Mouse (Mus musculus): Measurements from ENCODE around the gene Txndc11. TPM values are rescaled to one million over a fixed set of nuclear protein-coding genes. Genes with fewer than 3 reads are reported as not detected.

Gene Txndc11
- total RNA-seq, 2 experiments from 2014 or later, result 19.3 to 30.3 TPM

DNA sequence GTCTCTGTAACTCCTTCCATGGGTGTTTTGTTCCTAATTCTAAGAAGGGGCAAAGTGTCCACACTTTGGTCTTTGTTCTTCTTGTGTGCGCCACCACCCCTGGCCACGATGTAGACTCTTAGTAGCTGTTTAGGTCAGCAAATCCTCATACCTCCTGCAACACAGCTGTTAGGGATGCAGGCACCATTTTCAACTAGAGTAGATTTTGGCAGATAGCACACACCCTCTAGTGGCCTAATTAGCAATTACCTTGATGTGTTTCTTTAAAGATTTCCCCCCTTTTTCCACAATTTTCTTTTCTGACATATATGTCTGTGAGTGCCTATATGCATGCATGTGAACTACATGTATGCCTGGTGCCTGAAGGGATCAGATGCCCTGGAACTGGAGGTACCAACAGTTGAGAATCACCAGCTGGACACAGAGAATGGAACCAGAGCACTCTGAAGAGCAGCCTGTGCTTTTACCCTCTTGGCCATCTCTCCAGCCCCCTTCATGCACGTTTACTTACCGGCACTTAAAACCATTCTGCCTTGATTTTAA lies 25.2 kb downstream of the Txndc11 start:
- ATAC-seq (ENCODE audit: poor library complexity, severe bottlenecking), result 0 out of 2 replicates have a peak, but pooled peaks have one; percentile 40

DNA sequence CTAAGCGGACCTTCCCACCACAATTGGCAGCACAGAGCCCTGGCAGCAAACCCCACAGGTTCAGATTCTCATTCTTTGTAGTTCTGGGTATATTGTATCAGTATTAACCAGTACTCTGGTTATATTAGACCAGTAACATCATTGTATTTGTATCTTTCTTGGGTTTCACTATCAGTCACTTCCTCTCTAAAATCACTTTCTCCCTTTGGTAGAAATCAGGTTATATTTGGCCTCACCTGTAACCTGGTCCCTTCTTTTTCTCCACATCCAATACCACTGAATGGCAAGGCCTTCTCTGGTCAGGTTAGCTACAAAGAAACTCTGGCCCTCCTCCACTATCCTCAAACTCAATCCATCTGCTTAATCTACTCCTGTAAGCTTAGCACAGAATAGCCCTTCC lies 29.5 kb downstream of the Txndc11 start:
- no peak for ATAC-seq (ENCODE audit: poor library complexity, severe bottlenecking)

DNA sequence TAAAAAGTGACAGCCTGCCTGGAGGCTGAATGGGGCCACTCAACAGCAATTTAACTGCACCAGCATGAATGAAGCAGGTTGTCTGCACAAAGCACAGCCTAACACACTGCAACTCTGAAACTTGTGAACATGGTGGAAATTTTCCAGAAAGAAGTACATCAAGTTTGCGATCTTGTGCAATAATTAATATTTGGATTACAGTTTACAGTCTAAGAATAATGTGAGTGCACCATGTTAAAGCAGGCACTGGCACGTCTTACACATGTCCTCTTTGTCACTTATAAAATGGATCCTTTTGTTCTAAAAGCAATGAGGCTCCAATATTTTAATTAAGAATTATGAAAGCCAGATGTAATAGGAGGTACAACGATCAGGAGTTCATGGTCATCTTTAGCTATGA lies 37.1 kb downstream of the Txndc11 start:
- no peak for ATAC-seq (ENCODE audit: poor library complexity, severe bottlenecking)

DNA sequence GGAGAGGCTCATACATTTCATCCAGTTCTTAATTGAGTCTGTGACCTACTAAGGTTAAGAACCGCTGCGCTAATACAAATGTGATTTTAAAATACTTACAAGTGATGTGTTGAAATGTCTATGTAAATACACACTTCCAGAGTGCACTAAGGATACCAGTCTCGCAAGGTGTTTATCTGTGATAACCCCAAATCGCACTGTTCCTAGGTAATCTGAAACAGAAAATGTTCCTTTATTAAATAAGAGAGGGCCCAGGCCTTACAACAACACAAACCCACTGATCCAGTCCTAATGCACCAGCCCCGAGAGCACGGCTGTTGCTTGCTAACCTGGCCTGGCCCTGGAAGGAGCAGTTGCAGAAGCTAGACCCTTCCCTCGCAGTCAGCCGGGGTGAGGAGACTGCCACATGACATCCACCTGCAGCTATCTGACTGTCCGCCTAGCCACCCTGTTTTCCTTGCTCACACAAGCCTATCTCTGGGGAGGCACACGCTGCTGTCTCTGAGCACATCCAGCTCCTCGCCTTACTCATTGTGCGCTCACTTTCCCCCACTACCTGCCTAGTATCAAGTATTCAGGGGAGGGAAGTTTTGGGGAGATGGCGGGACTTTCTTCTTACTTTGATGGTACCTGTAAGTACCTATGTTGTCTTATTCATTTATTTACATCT lies 40.6 kb downstream of the Txndc11 start:
- no peak for ATAC-seq (ENCODE audit: poor library complexity, severe bottlenecking)

DNA sequence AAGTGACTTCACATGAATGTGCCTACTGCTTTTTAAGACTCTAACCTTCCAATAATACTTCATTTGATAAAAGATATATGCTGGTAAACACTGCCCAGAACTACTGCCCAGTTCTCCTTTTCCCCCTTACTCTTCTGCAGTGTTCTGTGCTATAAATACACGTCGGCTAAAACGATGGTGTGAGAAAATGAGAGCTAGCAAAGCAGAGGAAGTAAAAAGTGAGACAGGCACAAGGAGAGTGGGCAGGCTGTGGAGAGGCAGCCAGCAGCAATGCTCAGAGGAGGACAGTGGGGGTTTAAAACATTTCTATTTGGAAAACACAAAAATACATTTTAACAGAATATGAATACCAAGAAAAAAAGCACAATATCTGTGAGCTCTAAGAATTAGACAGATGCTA lies 41.9 kb downstream of the Txndc11 start:
- no peak for ATAC-seq (ENCODE audit: poor library complexity, severe bottlenecking)

DNA sequence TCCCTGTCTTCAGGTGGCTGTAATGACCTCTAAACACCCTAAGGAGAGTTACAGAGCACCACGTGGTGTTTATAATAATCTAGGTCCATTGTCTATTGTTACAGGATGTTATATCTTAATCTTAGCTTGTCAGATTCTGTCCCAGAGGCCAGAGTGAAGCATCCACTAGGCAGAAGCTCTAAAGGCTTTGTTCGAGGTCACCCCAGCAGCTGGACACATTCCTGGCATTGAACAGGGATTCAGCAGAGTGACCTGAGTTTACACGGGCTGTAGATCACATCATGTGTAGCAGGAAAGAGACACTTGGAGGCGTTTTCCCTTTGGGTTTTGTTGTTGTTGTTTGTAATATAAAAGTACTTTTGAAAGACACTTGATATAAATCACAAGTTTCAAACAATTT lies 42.4 kb downstream of the Txndc11 start:
- no peak for ATAC-seq (ENCODE audit: poor library complexity, severe bottlenecking)

DNA sequence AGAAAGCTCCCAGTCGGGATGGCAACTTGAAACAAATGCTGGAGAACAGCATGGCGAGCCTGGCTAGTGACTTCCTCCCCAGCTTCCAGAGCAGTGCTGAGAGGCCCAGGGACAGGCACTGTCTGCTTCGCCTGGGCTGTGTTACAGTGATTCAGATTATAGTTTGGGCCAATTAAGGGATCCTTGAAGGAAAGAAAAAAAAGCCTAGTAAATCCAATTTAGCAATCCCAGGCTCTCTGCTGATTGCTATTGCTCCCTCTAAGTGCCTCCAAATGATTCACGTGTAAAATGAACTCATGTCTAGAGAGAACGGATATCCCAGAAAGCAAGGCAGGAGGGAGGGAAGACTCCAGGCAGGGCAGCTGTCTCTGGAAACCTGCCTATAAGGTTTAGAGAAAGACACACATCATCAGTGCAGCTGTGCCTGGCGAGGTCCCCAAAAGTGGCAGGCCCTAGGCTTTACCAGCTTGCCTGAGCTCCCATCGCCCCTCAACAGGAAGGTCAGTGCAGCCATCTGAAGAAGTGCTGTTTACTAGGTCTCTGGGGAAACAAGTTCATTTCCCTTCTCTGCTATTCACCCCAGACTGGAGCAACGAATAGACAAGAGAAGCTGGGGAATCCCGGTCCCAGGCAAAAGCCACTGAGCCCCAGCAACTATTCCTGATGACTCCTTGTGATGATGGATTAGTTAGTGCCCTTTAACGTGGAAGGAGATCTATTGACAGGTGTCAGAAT lies 43.4 kb downstream of the Txndc11 start:
- ATAC-seq (ENCODE audit: poor library complexity, severe bottlenecking), result no peak

DNA sequence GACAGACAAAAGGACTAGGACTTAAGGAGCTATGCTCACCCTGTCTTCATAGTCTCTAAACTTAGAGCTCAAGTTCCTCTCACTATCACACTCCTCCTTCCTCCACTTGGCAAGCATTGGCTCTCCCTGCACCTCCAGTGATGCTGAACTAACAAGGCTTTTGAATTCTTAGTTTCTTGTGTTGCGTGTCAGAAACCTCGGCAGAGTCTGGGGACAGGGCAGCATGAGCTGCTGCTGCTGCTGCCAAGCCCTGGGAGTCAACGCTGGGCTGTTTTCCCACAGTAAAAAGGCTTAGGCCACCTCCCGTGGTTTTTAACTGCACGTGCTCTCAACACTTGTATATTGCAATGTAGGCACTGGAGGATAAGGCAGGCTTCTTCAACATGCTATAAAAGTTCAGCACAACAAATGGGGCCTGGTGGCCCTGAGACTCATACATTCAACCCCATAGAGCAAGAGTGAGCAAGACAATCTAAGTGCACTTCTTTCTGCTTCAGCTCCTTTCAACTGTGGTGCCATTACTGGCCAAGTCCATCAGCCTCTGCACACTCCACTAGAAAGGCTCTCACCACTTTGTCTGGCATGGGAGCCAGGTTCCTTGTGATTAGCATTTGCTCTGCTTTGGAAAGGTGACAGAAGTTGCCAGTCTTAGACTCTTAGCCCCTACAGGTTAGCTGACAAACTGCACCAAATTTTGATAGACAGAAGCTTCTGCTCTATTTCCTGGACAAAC lies 47.4 kb downstream of the Txndc11 start:
- no peak for ATAC-seq (ENCODE audit: poor library complexity, severe bottlenecking)

DNA sequence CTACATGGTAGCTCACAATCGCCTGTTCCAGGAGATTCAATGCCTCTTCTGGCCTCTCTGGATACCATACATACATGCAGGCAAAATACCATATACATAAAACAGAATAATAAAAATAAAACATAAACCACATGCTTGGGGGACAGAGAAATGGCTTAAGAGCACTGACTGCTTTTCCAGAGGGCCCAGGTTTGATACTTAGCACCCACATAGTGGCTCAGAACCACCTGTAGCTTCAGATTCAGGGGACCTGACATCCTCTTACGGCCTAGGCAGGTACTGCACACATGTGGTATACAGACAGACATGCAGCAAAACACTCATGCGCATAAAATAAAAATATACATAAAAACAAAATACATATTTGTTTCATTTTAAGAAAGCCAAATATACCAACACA lies 48.2 kb downstream of the Txndc11 start:
- no peak for ATAC-seq (ENCODE audit: poor library complexity, severe bottlenecking)

DNA sequence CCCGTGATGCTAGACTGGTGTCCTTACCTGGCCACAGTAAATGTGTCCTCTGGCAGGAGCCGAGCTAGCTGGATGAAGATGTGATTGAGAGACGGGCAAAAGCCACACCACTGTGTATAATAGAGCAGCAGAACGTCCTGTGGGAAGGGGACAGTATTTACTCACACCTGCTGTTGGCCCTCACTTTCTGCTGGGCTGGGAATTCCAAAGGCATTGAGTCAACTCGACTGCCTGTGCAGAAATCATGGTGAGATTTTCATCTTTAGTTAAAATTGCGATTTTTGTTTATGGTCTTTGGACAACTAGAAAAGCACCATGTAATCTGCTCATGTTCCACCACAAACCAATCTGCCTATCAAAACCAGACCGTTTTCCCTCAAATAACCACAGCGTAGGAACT lies 50.3 kb downstream of the Txndc11 start:
- no peak for ATAC-seq (ENCODE audit: poor library complexity, severe bottlenecking)

DNA sequence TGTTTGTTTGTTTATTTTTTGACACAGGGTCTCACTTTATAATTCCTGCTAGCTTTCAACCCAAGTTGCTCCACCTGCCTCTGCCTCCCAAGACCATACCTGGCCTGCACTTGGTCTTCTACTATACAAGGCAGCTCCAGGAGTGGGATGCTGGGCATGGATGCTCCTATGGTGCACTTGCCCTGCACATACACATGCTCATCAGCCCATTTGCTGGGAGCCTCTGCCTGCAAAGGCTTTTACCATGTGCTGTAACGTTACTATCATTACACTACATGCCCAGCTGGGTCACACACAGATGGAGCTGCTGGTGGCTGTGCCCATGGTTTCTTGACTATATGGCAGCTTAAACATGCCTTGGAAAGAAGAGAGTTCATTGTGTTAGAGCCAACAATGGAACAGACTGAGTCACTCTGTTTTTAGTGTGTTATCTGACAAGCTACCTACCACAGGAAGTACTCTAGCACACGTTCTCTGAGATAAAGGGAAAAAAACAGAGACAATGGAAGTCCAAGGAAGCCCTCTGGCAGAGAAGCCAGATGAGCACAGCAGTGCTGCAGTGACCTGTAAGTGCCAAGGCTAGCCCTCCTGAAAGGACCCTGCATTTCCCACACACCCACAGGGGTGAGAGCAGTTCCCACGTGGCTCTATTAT lies 56.1 kb downstream of the Txndc11 start:
- no peak for ATAC-seq (ENCODE audit: poor library complexity, severe bottlenecking)

DNA sequence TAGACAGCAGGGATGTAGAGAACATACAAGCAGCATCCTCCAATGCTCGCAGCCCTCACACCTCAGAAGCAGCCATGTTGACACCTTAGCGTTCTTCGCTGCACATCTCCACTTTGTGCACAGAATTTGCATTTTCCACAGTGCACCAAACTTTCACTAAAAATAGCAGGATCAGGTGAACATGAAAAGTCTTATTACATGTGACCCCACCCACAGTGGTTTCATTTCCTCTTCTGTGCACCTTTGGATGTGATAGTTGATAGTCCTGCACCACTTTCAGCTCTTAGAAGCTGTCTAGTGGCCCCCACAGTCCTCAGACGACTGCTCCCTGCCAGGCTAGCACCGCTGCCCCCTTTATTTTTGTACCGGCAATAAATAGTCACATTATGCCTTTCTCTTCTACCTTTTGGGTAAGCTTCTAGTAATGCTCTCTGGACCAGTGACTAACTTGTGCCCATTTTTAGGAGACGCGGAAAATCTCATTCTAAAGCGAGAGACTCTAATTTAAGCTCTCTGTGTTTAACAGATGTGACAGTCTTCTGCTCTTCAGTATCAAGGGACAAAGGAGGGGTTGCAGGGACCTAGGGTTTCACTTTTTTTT lies 56.7 kb downstream of the Txndc11 start:
- ATAC-seq (ENCODE audit: poor library complexity, severe bottlenecking), result no peak

DNA sequence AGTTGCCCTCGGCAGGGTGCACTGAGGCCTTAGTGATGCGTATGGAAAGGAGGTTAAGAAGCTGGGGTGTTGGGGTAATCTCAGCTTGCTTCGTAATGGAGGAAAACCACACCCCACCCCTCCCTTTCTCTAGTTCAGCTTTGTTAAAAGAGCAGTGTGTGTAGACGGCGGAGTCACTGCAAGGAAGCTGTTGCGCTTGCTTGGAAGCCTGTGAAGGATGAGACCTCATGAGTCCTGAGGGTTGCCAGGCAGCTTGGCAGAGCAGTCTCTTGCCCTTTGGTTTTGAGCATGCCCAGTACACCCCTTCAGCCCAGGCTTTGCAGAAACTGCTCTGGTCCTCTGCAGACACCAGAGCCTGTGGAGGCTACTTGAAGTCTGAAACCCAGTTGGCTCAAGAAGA lies 61.4 kb downstream of the Txndc11 start:
- ATAC-seq (ENCODE audit: poor library complexity, severe bottlenecking), result no peak

DNA sequence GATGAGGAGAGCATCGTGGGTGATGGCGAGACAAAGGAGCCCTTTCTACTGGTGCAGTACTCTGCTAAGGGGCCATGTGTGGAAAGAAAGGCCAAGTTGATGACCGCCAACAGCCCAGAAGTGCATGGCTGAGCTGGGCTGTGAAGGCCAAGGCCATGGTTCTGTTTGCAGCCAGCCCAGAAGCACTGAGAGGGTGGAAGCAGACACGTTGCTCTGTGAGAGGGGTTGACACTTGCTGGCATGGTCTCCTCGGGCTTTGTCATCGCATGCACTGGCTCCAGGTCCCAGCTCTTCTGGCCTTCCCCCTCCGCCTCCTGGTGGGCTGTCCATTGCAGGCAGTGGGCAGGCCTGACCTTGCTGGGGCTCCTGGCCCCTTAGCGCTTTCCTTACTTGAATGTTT lies 62.0 kb downstream of the Txndc11 start:
- ATAC-seq (ENCODE audit: poor library complexity, severe bottlenecking), result no peak

DNA sequence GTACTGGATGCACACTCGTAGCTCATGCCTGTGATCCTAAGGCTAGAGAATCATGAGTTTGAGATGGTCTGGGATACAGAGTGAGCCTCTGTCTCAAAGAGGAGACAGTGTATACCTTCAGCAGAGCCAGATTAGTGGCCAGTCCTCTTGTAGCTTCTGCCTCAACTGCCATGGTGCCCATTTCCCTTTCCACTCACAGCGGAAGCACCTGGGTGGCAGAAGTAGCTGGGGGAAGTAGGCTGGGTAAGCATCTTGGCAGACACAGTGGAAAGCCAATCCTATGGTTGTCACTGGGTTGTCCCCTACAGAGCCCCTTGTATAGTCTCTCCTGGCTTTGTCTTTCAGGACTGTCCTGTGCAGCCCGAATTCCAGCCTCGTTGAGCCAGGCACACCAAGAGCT lies 62.6 kb downstream of the Txndc11 start:
- ATAC-seq (ENCODE audit: poor library complexity, severe bottlenecking), result no peak

DNA sequence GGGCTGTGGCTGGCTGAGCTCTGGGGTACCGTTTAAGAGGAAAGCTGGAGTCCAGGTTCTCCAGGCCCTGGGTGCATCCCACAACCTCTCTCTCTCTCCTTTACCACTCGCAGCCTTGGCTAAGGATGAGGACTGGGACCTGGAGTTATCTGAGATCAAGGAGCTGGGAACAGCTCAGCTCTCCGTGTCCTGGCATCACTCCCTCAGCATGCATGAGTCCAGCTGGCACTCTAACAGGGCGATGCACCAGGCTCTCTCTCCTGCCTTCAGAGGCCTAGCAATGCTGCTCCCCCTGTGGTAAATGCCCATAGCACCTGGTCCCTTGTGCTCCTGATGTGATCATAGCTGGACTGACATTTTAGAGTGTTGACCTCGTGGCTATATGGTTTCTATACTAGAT lies 63.3 kb downstream of the Txndc11 start:
- no peak for ATAC-seq (ENCODE audit: poor library complexity, severe bottlenecking)

DNA sequence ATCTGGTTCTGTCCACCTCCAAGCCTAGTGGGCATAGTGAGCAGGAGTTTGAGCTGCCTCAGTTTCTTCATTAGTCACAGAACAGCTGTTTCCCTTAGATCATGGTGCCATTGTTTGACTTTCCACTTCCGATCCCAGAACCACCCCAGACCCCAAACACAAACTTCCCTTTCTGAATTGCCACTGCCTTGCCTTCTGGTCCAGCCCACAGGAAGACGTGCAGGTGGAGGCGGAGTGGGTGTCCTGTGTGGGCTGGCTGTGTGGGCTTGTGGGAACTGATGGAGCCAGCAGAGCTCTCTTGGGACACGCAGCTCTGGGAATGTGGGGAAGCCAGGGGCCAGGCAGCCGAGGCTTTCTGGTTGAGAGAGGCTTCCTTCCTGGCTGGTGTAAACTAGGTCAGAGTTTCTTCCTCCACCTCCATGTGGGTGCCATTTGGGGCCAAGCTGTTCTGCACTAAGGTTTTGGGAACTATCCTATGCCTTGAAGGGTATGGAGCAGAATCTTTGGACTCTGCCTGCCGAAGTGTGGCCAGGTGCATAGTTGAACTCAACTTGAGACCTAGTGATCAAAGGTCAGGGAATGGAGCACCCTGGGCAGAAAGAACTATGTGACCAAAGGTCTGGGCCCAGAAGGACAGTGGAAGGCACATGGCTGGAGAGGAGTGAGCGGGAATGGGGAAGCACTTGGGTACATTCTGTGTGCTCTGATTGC lies 64.6 kb downstream of the Txndc11 start:
- ATAC-seq (ENCODE audit: poor library complexity, severe bottlenecking), result no peak

DNA sequence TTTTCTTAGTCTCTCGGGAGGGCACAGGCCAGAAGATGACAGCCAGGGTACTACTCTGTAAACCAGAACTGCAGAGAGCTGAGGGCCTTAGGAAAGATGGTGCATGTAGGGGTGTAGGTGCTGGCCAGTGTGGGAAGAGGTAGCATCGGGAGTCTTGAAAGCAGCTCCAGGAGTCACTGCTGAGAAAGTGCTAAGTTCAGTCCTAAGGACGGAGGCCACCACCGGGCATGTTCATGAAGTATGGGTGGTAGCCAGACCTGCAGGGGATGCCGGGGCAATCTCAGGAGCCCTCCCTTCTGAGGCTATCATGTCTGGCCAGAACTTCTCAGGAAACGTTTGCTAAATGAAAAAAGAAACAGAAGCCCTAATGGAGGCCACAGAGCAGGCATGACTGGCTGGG lies 65.2 kb downstream of the Txndc11 start:
- no peak for ATAC-seq (ENCODE audit: poor library complexity, severe bottlenecking)

DNA sequence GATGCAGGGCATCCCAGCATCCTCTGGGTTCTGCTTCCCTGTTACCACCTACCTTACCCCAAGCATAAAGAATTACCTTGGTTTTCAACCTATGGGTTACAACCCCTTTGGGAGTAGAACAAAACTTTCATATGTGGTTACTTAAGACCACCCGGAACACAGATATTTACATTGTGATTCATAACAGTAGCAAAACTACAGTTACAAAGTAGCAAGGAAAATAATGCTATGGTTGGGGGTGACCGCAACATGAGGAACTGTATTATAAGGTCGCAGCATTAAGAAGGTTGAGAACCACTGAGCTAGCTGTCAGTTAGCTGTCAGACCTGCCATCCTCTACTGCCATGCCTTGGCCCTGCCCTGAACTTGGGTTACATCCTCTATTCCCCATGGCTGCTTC lies 65.8 kb downstream of the Txndc11 start:
- ATAC-seq (ENCODE audit: poor library complexity, severe bottlenecking), result no peak

DNA sequence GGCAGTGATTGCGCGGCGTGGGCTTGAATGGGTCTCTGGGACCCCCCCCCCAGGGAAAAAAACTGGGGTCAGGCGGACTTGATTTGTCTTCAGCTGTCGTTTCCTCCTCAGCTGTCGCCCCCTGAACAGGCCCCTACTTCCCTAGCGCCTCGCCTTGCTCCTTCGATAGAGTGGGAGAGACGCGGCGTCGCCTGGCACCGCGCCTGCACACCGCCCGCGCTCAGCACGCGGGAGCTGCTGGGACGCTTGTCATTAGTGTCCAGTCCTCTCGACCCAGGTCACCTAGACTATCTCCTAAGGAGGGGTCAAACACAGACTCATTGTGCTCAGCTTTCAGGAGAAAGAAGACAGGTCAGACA lies 67.6 kb downstream of the Txndc11 start:
- no peak for ATAC-seq (ENCODE audit: poor library complexity, severe bottlenecking)

All from megakaryocyte, adult 5-6 weeks (primary cell).